Mouse (Mus musculus) natural killer cell, adult 2 months (primary cell): ENCODE data around the gene Smpd2.

Source experiments
- DNase-seq, 2 experiments: peaks; one replicate each; pipeline ENCODE4 v3.0.0; 2022; ENCODE audit warnings: low spot score in 2 of 2

Gene Smpd2

DNA sequence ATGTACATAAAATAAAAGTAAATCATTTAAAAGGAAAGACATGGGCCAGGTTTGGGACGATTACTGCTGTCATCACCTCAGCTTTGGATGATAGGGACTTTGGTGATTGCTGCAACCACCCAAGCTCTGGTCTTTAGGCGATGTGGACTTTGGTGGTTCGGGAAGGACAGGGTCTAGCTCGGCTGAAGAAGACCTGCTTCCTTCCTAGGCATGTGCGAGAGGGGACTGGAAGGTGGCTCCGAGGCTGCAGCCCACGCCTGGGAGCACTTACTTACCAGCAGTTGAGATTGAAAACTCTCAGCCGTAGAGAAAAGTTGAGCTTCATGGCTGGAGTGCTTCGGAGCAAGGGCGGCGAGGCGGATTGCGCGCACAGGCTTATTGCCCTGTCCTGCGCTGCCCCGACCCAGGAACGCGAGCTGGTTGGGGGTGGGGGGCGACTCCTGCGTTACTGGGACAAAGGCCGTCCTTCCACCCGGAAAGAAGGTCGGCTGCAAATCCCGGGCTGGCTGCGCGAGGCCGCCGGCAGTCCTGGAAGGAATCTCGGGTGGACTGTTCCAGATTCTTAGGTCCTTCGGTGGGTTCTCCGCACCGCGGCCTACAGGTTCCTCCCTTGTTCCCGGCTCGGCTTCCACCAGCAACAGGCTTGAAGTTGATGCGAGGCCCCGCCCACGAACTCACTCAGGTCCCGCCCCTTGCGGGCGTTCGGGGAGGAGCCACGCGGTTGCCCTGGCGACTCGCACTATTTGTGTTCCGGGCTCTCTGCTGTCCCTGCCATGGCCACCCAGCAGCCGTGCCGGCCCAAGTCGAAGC is at the start of gene Smpd2, which contains the start of gene Ppil6:
Smpd2 (minus strand) TSS at position 662 of the 810 bp plus-strand sequence.
Ppil6 (plus strand) TSS at position 732 of the 810 bp plus-strand sequence.
- peak; percentile 92 to 93 for DNase-seq

DNA sequence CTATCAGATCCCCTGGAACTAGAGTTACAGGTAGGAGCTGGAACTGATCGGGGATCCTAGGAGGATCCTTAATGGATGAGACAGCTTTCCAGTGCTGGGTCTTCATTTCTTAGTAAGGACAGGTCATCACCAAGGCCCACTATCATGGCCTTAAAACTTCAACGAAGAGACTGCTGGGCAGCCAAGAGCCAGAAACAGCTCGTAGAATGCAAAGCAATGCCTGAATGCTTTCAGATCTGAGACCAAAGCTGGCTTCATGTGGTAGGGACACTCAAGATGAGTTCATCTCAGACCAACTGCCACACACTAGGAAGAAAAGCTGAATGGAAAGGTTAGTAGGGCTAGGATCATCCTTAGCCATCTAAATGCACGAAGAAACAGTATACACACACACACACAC is 48.8 kb upstream of the Smpd2 start:
- DNase-seq: no peak

GRCm38 (mm10) chr10:41537983-41538330 is 47.8 kb upstream of the Smpd2 start:
- DNase-seq: no peak

GRCm38 (mm10) chr10:41537226-41537982 is 47.2 kb upstream of the Smpd2 start:
- DNase-seq: no peak

DNA sequence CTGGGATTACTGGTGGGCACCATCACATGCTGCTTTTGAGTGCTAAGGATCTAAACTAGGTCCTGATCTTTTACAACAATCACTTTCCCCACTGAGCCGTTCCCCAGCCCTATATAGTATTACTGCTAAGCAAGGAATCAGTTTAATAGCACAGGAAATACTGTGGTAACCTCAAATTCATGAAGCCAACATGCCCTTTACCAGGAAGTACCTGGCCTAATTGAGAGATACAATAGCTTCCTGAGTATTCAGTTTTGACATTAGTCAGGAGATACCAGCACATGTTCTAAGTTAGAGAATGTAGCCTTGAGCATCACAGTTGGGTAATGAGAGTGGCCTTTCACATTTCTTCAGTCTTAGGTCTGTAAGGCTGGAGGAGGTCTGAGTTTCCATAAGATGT is 46.5 kb upstream of the Smpd2 start:
- DNase-seq: no peak

DNA sequence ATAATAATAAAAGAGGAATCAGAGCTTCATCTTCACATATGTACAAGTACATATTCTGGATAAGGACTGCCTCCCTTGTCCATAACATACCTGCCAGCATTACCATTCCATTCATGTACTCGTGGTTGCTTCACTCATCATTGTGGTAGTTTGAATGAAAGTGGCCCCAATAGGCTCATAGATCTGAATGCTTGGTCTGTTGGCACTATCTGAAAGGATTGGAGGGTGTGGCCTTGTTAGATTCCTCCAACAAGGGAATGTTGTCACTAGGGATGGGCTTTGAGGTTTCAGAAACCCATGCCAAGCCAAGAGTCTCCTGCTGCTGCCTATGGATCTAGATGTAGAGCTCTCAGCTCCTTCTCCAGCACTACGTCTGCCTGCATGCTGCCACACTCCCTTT is 45.8 kb upstream of the Smpd2 start:
- DNase-seq: no peak

GRCm38 (mm10) chr10:41529972-41530371 is 39.8 kb upstream of the Smpd2 start:
- DNase-seq: peak; percentile 16 to 40

DNA sequence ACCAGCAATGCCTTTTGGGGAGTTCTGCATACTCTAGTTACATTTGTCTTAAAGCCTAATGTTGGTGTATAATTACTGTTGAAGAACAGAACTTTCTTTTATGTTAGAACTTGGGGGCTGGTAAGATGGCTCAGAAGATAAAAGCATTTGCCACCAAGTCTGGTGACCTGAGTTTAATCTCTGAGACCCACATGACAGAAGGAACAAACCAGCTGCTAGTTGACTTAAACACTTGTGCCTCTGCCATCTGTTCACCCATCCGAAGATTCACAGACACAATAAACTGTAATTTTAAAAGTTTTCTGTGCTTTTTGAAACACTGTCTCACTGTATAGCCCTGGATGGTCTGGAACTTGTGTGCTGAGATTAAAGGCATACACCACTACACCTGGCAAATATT is 35.5 kb upstream of the Smpd2 start:
- no peak for DNase-seq

- DNase-seq: no peak
These were observed 33.2 kb upstream of the Smpd2 start for GRCm38 (mm10) chr10:41523386-41523785.

- no peak for DNase-seq
These were observed 30.2 kb upstream of the Smpd2 start for GRCm38 (mm10) chr10:41520410-41520673.

- DNase-seq: peak in 1 of 2 experiments; percentile 59
These were observed 29.7 kb upstream of the Smpd2 start for GRCm38 (mm10) chr10:41519640-41520409.

- DNase-seq: peak; percentile 90 to 91
These were observed 28.9 kb upstream of the Smpd2 start, which contains the start of gene Cd164 for GRCm38 (mm10) chr10:41518981-41519618. Gene Cd164, plus strand, starts transcription at chr10:41519414.

DNA sequence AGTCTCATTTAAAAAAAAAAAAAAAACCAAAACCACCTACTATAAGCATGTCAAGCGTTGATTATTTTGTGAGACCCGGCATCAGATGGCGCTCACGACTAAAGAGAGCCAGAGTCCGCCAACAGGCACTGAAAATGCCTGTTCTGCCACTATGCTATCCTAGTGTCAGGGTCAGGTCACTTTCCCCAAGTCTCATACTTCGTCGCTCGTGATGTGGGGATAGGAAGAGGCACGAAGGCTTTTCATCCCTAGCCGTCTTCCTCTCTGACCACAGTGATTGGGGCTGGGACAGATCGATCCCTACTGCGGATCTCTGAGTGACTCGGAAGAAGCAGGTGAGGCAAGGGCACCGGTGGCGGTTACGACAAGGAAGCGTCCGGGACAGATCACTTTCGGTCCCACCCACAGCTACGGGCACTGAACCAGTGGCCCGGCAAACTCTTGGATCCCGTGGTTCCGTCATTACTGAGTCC is 28.4 kb upstream of the Smpd2 start:
- DNase-seq: peak; percentile 84 to 87

DNA sequence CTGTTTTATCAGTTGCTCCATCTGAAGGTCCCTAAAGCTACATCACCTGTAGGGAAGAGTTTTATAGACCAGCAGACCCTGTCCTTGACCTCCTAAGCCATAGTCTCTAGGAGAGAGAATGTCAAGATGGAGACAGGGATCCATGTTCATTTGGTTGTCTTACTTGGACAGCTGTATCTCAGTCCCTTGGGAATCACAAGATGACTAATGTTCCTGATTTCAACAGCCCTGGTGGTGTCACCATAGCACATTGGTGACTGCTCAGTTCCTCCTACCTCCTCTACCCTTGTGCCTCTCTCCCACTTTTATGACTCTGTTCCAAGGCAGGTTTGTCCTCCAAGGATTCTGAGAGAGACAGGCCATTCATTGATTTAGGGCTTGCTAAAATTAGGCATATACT is 24.8 kb upstream of the Smpd2 start:
- no peak for DNase-seq

- no peak for DNase-seq
These were observed 24.1 kb upstream of the Smpd2 start for GRCm38 (mm10) chr10:41514301-41514700.

DNA sequence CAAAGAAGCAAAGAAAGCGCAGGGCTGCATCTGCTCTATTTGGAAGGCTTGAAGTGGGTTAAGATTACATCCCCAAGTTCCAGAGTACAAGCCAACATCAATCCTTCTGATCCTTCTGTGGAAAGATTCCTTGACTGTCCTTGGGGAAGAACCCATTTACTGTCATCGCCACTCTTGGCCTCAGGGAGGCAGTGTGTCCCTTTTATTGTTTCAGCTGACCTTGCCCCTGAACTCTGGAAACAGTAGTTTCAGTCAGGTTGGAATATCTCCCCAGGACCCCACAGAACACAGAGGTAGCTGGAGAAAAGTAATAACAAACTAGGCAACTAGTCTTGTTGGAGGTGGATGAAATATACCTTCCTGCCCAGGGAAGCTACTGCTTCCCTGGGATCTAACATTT is 19.0 kb upstream of the Smpd2 start:
- DNase-seq: peak in 1 of 2 experiments; percentile 32

DNA sequence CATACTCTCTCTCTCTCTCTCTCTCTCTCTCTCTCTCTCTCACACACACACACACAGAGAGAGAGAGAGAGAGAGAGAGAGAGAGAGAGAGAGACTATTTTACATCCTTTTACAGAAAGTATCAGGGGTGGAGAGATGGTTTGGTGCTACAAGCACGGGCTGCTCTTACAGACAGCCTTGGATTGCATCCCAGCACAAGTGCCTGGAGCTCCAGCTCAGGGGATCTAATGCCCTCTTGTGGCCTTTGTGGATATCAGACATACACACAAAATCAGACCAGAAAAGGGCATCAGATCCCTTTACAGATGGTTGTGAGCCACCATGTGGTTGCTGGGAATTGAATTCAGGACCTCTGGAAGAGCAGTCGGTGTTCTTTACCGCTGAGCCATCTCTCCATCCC is 15.3 kb upstream of the Smpd2 start:
- DNase-seq: peak; percentile 42 to 57

DNA sequence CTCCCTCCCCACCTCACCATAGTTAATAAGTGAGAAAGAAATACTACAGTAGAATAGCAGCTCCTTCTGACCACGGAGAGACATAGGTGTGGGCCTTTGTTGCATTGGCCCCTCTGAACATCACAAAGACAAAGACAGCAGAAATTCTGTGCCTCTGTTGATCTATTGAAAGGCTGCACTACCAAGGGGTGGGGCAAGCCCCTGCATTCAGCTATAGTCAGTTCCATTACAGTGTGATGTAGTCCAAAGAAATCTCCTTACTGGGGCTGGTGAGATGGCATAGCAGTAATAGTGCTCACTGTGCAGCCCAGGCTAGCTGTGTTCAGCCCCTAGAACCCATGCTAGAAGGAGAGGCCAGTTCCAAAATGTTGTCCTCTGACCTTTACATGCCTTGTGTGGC is 14.8 kb upstream of the Smpd2 start:
- DNase-seq: no peak

- DNase-seq: no peak
These were observed 10.8 kb upstream of the Smpd2 start for GRCm38 (mm10) chr10:41500941-41501340.

DNA sequence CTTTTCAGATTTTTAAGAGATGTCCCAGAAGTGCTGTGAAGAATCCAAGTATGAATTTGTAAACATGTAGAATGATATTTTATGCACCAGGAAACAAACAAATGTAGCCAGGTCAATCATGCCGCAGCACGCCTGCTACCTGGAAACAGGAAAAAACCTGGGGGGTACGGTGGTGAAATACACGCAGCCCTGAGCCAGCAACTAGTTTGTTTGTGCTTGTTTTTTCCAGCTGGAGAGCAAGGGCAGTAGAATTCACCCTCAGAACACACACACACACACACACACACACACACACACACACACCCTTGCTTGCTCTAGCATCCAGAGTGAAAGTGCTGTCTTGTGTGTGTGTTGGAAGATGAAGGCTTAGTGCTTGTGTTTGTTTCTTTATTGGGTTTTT is 942 bp upstream of the Smpd2 start:
- DNase-seq: no peak

GRCm38 (mm10) chr10:41490518-41490873 is 327 bp upstream of the Smpd2 start:
- no peak for DNase-seq

- DNase-seq: no peak
These were observed 875 bp downstream of the Smpd2 start for GRCm38 (mm10) chr10:41489294-41489693.
